Mouse (Mus musculus) thymus, postnatal 14 days (tissue): ENCODE measurements around the gene Trabd2b.

Source experiments
- DNase-seq: peaks from one replicate; pipeline ENCODE4 v3.0.0; 2021

Trabd2b gene

GRCm38 (mm10) chr4:114651007-114651406 is 244.5 kb downstream of the Trabd2b start:
- DNase-seq = no peak

- DNase-seq = no peak
Measured at GRCm38 (mm10) chr4:114651606-114652005, 245.1 kb downstream of the Trabd2b start.

- DNase-seq = peak; percentile 25
Measured at GRCm38 (mm10) chr4:114652400-114652799, 245.9 kb downstream of the Trabd2b start.

- DNase-seq = no peak
Measured at GRCm38 (mm10) chr4:114657933-114658332, 251.4 kb downstream of the Trabd2b start.

- no peak for DNase-seq
Measured at GRCm38 (mm10) chr4:114659876-114660275, 253.4 kb downstream of the Trabd2b start.

- no peak for DNase-seq
Measured at GRCm38 (mm10) chr4:114664063-114665036, 257.8 kb downstream of the Trabd2b start.
